Mouse (Mus musculus): ENCODE results near the gene Mad1l1. TPM values are rescaled to one million over a fixed set of nuclear protein-coding genes. Genes with fewer than 3 reads are reported as not detected.

Gene Mad1l1
- polyA plus RNA-seq, 1 experiment from 2014 or later: 27.2 TPM

DNA sequence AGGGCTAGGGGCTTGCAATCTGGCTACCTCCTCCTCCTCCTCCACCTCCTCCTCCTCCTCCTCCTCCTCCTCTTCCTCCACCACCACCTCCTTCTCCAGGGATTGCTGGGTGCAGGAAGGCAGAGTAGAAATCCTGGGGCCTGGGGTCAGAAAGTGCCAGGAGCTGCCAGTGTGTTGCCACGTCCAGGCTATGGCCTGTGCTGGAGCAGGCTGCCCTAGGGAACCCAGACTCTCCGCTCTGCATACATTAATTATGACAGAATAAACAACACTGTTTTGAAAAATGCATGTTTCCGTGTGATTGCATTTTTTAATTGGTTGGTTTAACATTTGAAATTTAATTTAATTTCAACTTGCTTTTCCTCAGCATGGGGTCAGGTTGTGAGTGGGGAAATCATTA lies 285.7 kb downstream of the Mad1l1 start:
- no peaks in the 10 kb centered on the region for H3K9me3 ChIP-seq (ENCODE audit: control insufficient read depth, low read length)
- H3K27ac ChIP-seq (ENCODE audit: low read depth, low read length): no peak overlapping the region
- no peak for ATAC-seq (ENCODE audit: low read depth)
- 69% methylated on average over 3 of the region's 3 CpGs for WGBS
- no peak overlapping the region for H3K4me2 ChIP-seq (ENCODE audit: low read depth, low read length)
- no peaks in the 10 kb centered on the region for H3K4me1 ChIP-seq (ENCODE audit: control insufficient read depth, insufficient read depth, low read length)
- no peak overlapping the region for H3K4me3 ChIP-seq (ENCODE audit: low read depth, low read length)
- no peaks in the 10 kb centered on the region for H3K36me3 ChIP-seq (ENCODE audit: control insufficient read depth, insufficient read depth, low read length)
- no peak overlapping the region for H3K9ac ChIP-seq (replicated peaks; ENCODE audit: low read depth, low read length)
- no peaks in the 10 kb centered on the region for H3K27me3 ChIP-seq (ENCODE audit: control insufficient read depth, insufficient read depth, low read length)

GRCm38 (mm10) chr5:140035025-140035330 lies 286.4 kb downstream of the Mad1l1 start:
- H3K27me3 ChIP-seq (ENCODE audit: control insufficient read depth, insufficient read depth, low read length): no peaks in the 10 kb centered on the region
- H3K4me2 ChIP-seq (ENCODE audit: low read depth, low read length): no peak overlapping the region
- no peak overlapping the region for H3K27ac ChIP-seq (ENCODE audit: low read depth, low read length)
- H3K9ac ChIP-seq (replicated peaks; ENCODE audit: low read depth, low read length): no peak overlapping the region
- H3K4me1 ChIP-seq (ENCODE audit: control insufficient read depth, insufficient read depth, low read length): no peaks in the 10 kb centered on the region
- ATAC-seq (ENCODE audit: low read depth): no peak
- H3K9me3 ChIP-seq (ENCODE audit: control insufficient read depth, low read length): no peaks in the 10 kb centered on the region
- WGBS: 81% methylated on average over 1 of the region's 1 CpGs
- no peaks in the 10 kb centered on the region for H3K36me3 ChIP-seq (ENCODE audit: control insufficient read depth, insufficient read depth, low read length)
- no peak overlapping the region for H3K4me3 ChIP-seq (ENCODE audit: low read depth, low read length)

DNA sequence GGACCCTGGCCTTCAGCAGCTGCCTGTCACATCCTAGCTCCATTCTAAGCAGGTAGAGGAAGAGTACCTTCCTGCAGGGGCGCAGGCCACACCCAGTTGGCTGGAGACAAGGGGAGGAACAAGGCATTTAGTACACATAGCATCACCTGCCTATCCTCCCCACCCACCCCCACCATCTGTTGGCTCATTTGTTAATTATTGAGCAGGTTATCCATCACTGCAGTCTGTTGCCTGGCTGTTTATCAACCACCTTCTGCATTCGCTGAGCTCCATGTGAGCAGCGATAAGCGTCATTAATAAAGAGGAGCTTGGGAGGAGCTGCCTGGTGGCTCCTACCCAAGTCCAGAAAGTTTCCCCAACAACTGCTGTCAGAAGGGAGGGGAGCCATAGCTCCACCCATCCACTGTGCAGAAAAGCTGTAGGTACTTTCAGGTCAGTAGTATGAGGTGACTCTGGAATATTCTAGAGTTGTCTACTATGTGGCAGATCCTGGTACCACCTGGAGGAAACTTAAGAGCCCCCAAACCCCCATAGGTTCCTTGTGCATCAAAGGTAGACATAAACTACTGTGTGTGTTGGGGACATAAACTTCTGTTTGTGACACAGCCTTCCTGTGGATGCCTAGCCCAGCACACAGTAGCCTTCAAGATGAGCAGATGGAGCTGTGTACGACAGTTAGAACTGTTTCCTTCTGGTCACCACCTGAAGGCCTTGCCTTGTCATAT lies 286.9 kb downstream of the Mad1l1 start:
- no peak overlapping the region for H3K4me2 ChIP-seq (ENCODE audit: low read depth, low read length)
- no peaks in the 10 kb centered on the region for H3K36me3 ChIP-seq (ENCODE audit: control insufficient read depth, insufficient read depth, low read length)
- ATAC-seq (ENCODE audit: low read depth): no peak
- H3K4me1 ChIP-seq (ENCODE audit: control insufficient read depth, insufficient read depth, low read length): no peaks in the 10 kb centered on the region
- H3K4me3 ChIP-seq (ENCODE audit: low read depth, low read length): no peak overlapping the region
- H3K27ac ChIP-seq (ENCODE audit: low read depth, low read length): no peak overlapping the region
- WGBS: 87% methylated on average over 5 of the region's 5 CpGs
- H3K27me3 ChIP-seq (ENCODE audit: control insufficient read depth, insufficient read depth, low read length): no peaks in the 10 kb centered on the region
- H3K9ac ChIP-seq (replicated peaks; ENCODE audit: low read depth, low read length): no peak overlapping the region
- H3K9me3 ChIP-seq (ENCODE audit: control insufficient read depth, low read length): no peaks in the 10 kb centered on the region

DNA sequence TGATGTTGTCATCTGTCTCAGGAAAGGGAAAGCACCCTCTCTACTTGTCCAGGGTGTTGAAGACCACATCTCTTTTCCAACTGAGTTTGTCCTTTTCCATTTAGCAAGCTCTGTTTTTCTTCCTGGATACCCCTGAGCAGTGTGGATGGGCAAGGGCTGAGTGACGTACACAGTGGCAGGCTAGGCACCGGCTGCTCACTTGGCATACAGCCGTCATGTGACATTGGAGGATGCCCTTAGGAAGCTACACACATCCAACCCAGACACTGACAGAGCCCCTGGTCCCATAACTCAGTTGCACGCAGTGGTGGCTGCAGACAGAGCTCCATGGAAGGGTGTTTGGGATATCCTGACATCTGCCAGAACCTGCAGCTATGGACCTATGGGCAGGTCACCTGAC lies 295.0 kb downstream of the Mad1l1 start:
- H3K36me3 ChIP-seq (ENCODE audit: control insufficient read depth, insufficient read depth, low read length): no peaks in the 10 kb centered on the region
- no peaks in the 10 kb centered on the region for H3K9me3 ChIP-seq (ENCODE audit: control insufficient read depth, low read length)
- 91% methylated on average over 4 of the region's 4 CpGs for WGBS

DNA sequence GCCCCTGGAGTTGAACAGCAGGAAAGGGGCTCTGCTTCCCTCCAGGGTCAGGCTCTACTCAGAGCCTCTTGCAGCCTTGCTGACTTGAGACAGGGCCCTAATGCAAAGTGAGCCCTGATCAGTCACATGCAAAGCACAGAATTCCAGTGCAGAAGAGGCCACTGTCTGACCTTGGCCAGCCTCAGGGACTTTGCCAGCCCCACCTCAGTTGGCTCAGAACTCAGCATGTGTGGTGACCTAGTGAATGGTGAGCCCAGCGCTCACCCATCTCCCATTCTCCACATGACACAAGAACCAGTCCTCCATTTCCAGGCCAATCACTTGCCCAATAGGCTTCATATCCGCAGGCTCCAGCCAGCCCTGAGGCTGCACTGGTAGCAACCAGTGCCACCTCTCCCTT lies 296.1 kb downstream of the Mad1l1 start:
- no peak overlapping the region for H3K9ac ChIP-seq (replicated peaks; ENCODE audit: low read depth, low read length)
- H3K27ac ChIP-seq (ENCODE audit: low read depth, low read length): no peak overlapping the region
- H3K9me3 ChIP-seq (ENCODE audit: control insufficient read depth, low read length): no peaks in the 10 kb centered on the region
- ATAC-seq (ENCODE audit: low read depth): no peak
- peaks cover 12% of the 10 kb centered on the region for H3K4me1 ChIP-seq (ENCODE audit: control insufficient read depth, insufficient read depth, low read length)
- H3K27me3 ChIP-seq (ENCODE audit: control insufficient read depth, insufficient read depth, low read length): no peaks in the 10 kb centered on the region
- 98% methylated on average over 2 of the region's 2 CpGs for WGBS
- no peak overlapping the region for H3K4me2 ChIP-seq (ENCODE audit: low read depth, low read length)
- H3K36me3 ChIP-seq (ENCODE audit: control insufficient read depth, insufficient read depth, low read length): no peaks in the 10 kb centered on the region
- no peak overlapping the region for H3K4me3 ChIP-seq (ENCODE audit: low read depth, low read length)

More for the DNA sequence above, 295.0 kb downstream of the Mad1l1 start:
- H3K9ac ChIP-seq (replicated peaks; ENCODE audit: low read depth, low read length): no peak overlapping the region
- no peak for ATAC-seq (ENCODE audit: low read depth)
- no peak overlapping the region for H3K4me2 ChIP-seq (ENCODE audit: low read depth, low read length)
- no peak overlapping the region for H3K4me3 ChIP-seq (ENCODE audit: low read depth, low read length)
- H3K27ac ChIP-seq (ENCODE audit: low read depth, low read length): no peak overlapping the region
- H3K4me1 ChIP-seq (ENCODE audit: control insufficient read depth, insufficient read depth, low read length): peaks cover 12% of the 10 kb centered on the region
- no peaks in the 10 kb centered on the region for H3K27me3 ChIP-seq (ENCODE audit: control insufficient read depth, insufficient read depth, low read length)

DNA sequence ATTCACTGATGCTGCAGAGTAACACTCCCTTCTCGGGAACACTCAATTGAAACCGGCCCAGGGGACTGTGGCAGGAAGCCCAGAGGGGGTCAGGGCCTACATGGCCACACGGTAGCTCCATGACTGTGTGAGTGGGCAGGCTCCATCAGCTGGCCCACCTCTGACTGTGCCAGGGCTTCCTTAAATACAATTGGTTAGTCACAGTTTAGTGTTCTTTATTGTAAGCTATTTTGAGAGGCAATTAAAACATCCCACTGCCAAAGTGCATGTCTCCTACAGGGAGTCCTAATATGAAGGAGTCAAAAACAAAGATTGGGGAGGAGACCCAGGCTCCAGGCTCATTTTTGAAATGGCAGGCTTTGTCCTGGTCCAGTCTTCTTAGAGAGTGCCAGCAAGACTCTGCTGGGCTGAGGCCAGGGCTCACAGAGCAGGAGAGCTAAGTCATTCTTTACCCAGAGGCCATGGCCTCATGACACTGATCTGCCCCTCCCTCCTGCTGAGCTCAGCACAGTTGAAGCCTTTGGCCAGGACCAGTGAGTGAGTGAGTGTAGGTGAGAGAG lies 297.3 kb downstream of the Mad1l1 start:
- Histone ChIP-seq H3K27ac (ENCODE audit: low read depth, low read length) (no peak overlapping the region), H3K36me3 (ENCODE audit: control insufficient read depth, insufficient read depth, low read length) (no peaks in the 10 kb centered on the region), H3K4me1 (ENCODE audit: control insufficient read depth, insufficient read depth, low read length) (peaks cover 12% of the 10 kb centered on the region), H3K4me3 (ENCODE audit: low read depth, low read length) (no peak overlapping the region), H3K27me3 (ENCODE audit: control insufficient read depth, insufficient read depth, low read length) (no peaks in the 10 kb centered on the region), H3K9me3 (ENCODE audit: control insufficient read depth, low read length) (no peaks in the 10 kb centered on the region), H3K4me2 (ENCODE audit: low read depth, low read length) (no peak overlapping the region), H3K9ac (replicated peaks; ENCODE audit: low read depth, low read length) (no peak overlapping the region)
- ATAC-seq (ENCODE audit: low read depth): peak; percentile 79
- 14% methylated on average over 3 of the region's 3 CpGs for WGBS

GRCm38 (mm10) chr5:140022861-140023260 lies 298.5 kb downstream of the Mad1l1 start:
- peaks cover 12% of the 10 kb centered on the region for H3K4me1 ChIP-seq (ENCODE audit: control insufficient read depth, insufficient read depth, low read length)
- H3K27ac ChIP-seq (ENCODE audit: low read depth, low read length): no peak overlapping the region; the same call in 1 of the 2 replicates
- H3K9me3 ChIP-seq (ENCODE audit: control insufficient read depth, low read length): no peaks in the 10 kb centered on the region
- 67% methylated on average over 6 of the region's 6 CpGs for WGBS
- no peak overlapping the region for H3K4me3 ChIP-seq (ENCODE audit: low read depth, low read length)
- no peaks in the 10 kb centered on the region for H3K27me3 ChIP-seq (ENCODE audit: control insufficient read depth, insufficient read depth, low read length)
- no peak overlapping the region for H3K4me2 ChIP-seq (ENCODE audit: low read depth, low read length)
- no peak for ATAC-seq (ENCODE audit: low read depth)
- no peaks in the 10 kb centered on the region for H3K36me3 ChIP-seq (ENCODE audit: control insufficient read depth, insufficient read depth, low read length)
- no peak overlapping the region for H3K9ac ChIP-seq (replicated peaks; ENCODE audit: low read depth, low read length)

- H3K27ac ChIP-seq (ENCODE audit: low read depth, low read length): no peak overlapping the region
- no peak for ATAC-seq (ENCODE audit: low read depth)
- H3K27me3 ChIP-seq (ENCODE audit: control insufficient read depth, insufficient read depth, low read length): no peaks in the 10 kb centered on the region
- no peaks in the 10 kb centered on the region for H3K36me3 ChIP-seq (ENCODE audit: control insufficient read depth, insufficient read depth, low read length)
- H3K4me2 ChIP-seq (ENCODE audit: low read depth, low read length): no peak overlapping the region
- H3K9me3 ChIP-seq (ENCODE audit: control insufficient read depth, low read length): no peaks in the 10 kb centered on the region
- H3K4me3 ChIP-seq (ENCODE audit: low read depth, low read length): no peak overlapping the region
- peaks cover 12% of the 10 kb centered on the region for H3K4me1 ChIP-seq (ENCODE audit: control insufficient read depth, insufficient read depth, low read length)
- WGBS: 61% methylated on average over 10 of the region's 10 CpGs
- H3K9ac ChIP-seq (replicated peaks; ENCODE audit: low read depth, low read length): no peak overlapping the region
These were observed 299.6 kb downstream of the Mad1l1 start for GRCm38 (mm10) chr5:140021755-140022154.

DNA sequence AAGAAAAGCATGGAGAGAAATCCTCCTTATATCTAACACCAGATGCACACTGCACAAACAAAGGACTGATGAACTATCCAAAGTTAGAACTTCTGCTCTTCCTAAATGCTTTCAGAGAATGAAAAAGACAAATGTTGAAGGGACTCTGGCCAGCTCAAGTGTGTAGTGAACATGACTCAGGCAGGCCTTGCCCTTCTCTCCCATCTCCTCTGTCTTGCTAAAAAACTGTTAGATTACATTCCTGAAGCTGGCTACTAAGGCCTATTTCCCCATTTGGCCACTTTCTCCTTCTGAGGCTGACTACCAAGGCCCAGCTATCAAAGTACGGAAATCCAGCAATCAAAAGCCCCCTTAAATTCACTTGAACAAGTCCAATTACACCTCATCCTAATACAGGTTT lies 301.7 kb downstream of the Mad1l1 start:
- H3K4me2 ChIP-seq (ENCODE audit: low read depth, low read length): no peak overlapping the region
- ATAC-seq (ENCODE audit: low read depth): no peak
- peaks cover 12% of the 10 kb centered on the region for H3K4me1 ChIP-seq (ENCODE audit: control insufficient read depth, insufficient read depth, low read length)
- H3K27me3 ChIP-seq (ENCODE audit: control insufficient read depth, insufficient read depth, low read length): no peaks in the 10 kb centered on the region
- H3K36me3 ChIP-seq (ENCODE audit: control insufficient read depth, insufficient read depth, low read length): no peaks in the 10 kb centered on the region
- H3K9me3 ChIP-seq (ENCODE audit: control insufficient read depth, low read length): no peaks in the 10 kb centered on the region
- whole genome bisulfite sequencing: 96% methylated on average over 1 of the region's 1 CpGs
- H3K4me3 ChIP-seq (ENCODE audit: low read depth, low read length): no peak overlapping the region
- no peak overlapping the region for H3K27ac ChIP-seq (ENCODE audit: low read depth, low read length)
- H3K9ac ChIP-seq (replicated peaks; ENCODE audit: low read depth, low read length): no peak overlapping the region

All from neural tube, embryonic 14.5 days (tissue).